9 mouse cellular contexts compared by ENCODE assay signal in the genomic region with DNA sequence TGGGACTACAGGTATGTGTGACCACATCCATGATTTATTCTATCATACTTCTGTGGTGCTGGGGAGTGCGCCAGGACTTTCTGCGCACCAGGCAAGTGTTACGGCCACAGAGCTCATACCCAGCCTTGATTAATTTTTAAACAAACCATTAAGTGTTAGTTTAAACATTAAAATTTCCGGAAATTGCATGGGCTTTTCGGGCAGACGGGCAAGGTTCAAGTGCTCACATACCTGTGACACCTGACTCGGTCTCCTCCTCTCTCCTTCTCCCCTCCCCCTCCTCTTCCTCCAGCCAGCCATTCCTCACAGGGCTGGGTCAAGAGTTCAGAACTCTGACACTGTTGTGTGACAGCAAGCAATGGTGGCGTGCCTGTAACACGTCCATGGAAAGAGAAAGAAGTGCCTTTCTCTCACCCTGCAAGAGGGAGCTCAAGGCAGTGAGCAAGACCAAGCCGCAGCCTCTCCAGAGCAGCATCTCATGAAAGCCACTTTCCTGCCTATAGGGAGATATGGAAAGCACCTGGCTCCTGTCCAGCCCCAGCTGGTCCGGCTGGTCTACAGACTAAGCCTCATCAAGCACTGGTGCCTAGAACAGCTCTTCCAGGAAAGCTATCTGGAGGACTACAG. TPM values are rescaled to one million over a fixed set of nuclear protein-coding genes. Genes with fewer than 3 reads are reported as not detected.
DNase-seq lines count a peak whose midpoint lies in the region; ATAC-seq lines count a peak whose summit lies in the region.
"Had no signal": no experiment of that assay in that cellular context is flagged by ENCODE, and none has a peak within 500 bp of the region (broad histone marks: within the 10 kb centered on the region; RNA-seq: fewer than 3 reads in every experiment).

No protein-coding gene starts in this region.

- no peaks in the 10 kb centered on the region for H3K36me3 ChIP-seq in lung, embryonic 15.5 days
- H3K36me3 ChIP-seq in heart, embryonic 10.5 days = no peaks in the 10 kb centered on the region
- H3K36me3 ChIP-seq: liver, embryonic 13.5 days had no signal

- ATAC-seq in frontal cortex, adult (ENCODE audit: low TSS enrichment) = peak; percentile 64
- peak; percentile 76 for ATAC-seq in lung, embryonic 15.5 days (ENCODE audit: borderline replicate concordance, extremely low read depth, low FRiP score, low TSS enrichment)

- 25% methylated on average over 11 of the region's 11 CpGs for WGBS in lung, embryonic 15.5 days
- 72% methylated on average over 11 of the region's 11 CpGs for WGBS in heart, embryonic 10.5 days

- H3K27me3 ChIP-seq in lung, embryonic 15.5 days = no peaks in the 10 kb centered on the region
- no peaks in the 10 kb centered on the region for H3K27me3 ChIP-seq in heart, embryonic 10.5 days (ENCODE audit: insufficient read depth, poor library complexity, severe bottlenecking)

- H3K27ac ChIP-seq in lung, embryonic 15.5 days = peak overlapping the region; percentile 92
- H3K27ac ChIP-seq in heart, embryonic 10.5 days = no peak overlapping the region
- H3K27ac ChIP-seq: liver, embryonic 13.5 days had no signal

- H3K4me3 ChIP-seq in lung, embryonic 15.5 days = 0 out of 2 replicates have a peak overlapping the region, but pooled peaks have one; percentile 9
- H3K4me3 ChIP-seq in heart, embryonic 10.5 days = no peak overlapping the region
- H3K4me3 ChIP-seq: liver, embryonic 13.5 days had no signal

- DNase-seq in frontal cortex, postnatal 25 days (ENCODE audit: low spot score in 2 of 2) = no peak
- DNase-seq in 3T3-L1 (ENCODE audit: low read depth, low spot score) = peak; percentile 99
- peak; percentile 93 for DNase-seq in kidney, adult 11 months
- DNase-seq in ovary, adult 18-20 months (ENCODE audit: low spot score) = no peak
- no peak for DNase-seq in layer of hippocampus, postnatal 10 days (ENCODE audit: low spot score in 2 of 2)
- DNase-seq in heart, embryonic 10.5 days (ENCODE audit: low spot score) = no peak
- DNase-seq: liver, embryonic 13.5 days had no signal

- H3K9me3 ChIP-seq in lung, embryonic 15.5 days = peaks cover 4% of the 10 kb centered on the region; the same call in 1 of the 2 replicates
- 0 out of 2 replicates have a peak, but pooled peaks cover 5% of the 10 kb centered on the region for H3K9me3 ChIP-seq in heart, embryonic 10.5 days

- peak overlapping the region; percentile 39 for H3K4me2 ChIP-seq in lung, embryonic 15.5 days
- H3K4me2 ChIP-seq: liver, embryonic 13.5 days had no signal

- no peak overlapping the region for H3K9ac ChIP-seq in lung, embryonic 15.5 days
- H3K9ac ChIP-seq: liver, embryonic 13.5 days had no signal

- peaks cover 39% of the 10 kb centered on the region for H3K4me1 ChIP-seq in lung, embryonic 15.5 days
- H3K4me1 ChIP-seq in heart, embryonic 10.5 days = peaks cover 12% of the 10 kb centered on the region; the same call in 1 of the 2 replicates
- H3K4me1 ChIP-seq: liver, embryonic 13.5 days had no signal

RNA-seq across cellular contexts. Expression of gene Il34, which starts 13.0 kb away (rescaled TPM):
- polyA plus RNA-seq in lung, embryonic 15.5 days (2015; fragmentation: Nextera tagmentation; extraction: Ambion mirVana) = 4.1 and 4.5 TPM in 2 replicates
- total RNA-seq in layer of hippocampus, postnatal 10 days (2021) = 10 to 100 TPM; 50.9 to 52.8 TPM
- 0.33 TPM in 1 of 2 replicates, not detected in the other for polyA plus RNA-seq in heart, embryonic 10.5 days (2016; fragmentation: Nextera tagmentation; extraction: Ambion mirVana)

RNA-seq across cellular contexts. Expression of gene Cog4, which starts 53.7 kb away (rescaled TPM):
- polyA plus RNA-seq in lung, embryonic 15.5 days (2015; fragmentation: Nextera tagmentation; extraction: Ambion mirVana) = 68.4 and 74.3 TPM in 2 replicates
- total RNA-seq in layer of hippocampus, postnatal 10 days (2021) = 10 to 100 TPM; 49.4 to 52.1 TPM
- polyA plus RNA-seq in heart, embryonic 10.5 days (2016; fragmentation: Nextera tagmentation; extraction: Ambion mirVana) = 70.0 and 74.6 TPM in 2 replicates

RNA-seq across cellular contexts. Expression of gene Sf3b3, which starts 53.9 kb away (rescaled TPM):
- 141 and 146 TPM in 2 replicates for polyA plus RNA-seq in lung, embryonic 15.5 days (2015; fragmentation: Nextera tagmentation; extraction: Ambion mirVana)
- total RNA-seq in layer of hippocampus, postnatal 10 days (2021) = 10 to 100 TPM; 59.8 to 63.9 TPM
- 137 and 148 TPM in 2 replicates for polyA plus RNA-seq in heart, embryonic 10.5 days (2016; fragmentation: Nextera tagmentation; extraction: Ambion mirVana)

Comparison
In these comparisons a context has a peak if more than half of its experiments do, and no peak if none do; other contexts are left out.
1. DNase-seq: peak in 3T3-L1 (single experiment) and kidney, adult 11 months (single experiment); none in frontal cortex, postnatal 25 days (0 of 2), ovary, adult 18-20 months (single experiment), layer of hippocampus, postnatal 10 days (0 of 2) and heart, embryonic 10.5 days (single experiment).